17 mouse cellular contexts compared by ENCODE assay signal in genomic region chr14:103850071-103850845, GRCm38 (mm10). TPM values are rescaled to one million over a fixed set of nuclear protein-coding genes. Genes with fewer than 3 reads are reported as not detected.
DNase-seq lines count a peak whose midpoint lies in the region; ATAC-seq lines count a peak whose summit lies in the region.
"Had no signal": no experiment of that assay in that cellular context is flagged by ENCODE, and none has a peak within 500 bp of the region (broad histone marks: within the 10 kb centered on the region; RNA-seq: fewer than 3 reads in every experiment).

No protein-coding gene starts in this region.

- no peaks in the 10 kb centered on the region for H3K27me3 ChIP-seq in hindbrain, embryonic 13.5 days
- H3K27me3 ChIP-seq in hindbrain, embryonic 10.5 days (ENCODE audit: insufficient read depth, poor library complexity, severe bottlenecking), result 0 out of 2 replicates have a peak, but pooled peaks cover 3% of the 10 kb centered on the region
- no peaks in the 10 kb centered on the region for H3K27me3 ChIP-seq in forebrain, embryonic 13.5 days
- H3K27me3 ChIP-seq: heart, embryonic 15.5 days; liver, embryonic 15.5 days; neural tube, embryonic 15.5 days had no signal

- H3K36me3 ChIP-seq in hindbrain, embryonic 13.5 days, result no peaks in the 10 kb centered on the region
- no peaks in the 10 kb centered on the region for H3K36me3 ChIP-seq in hindbrain, embryonic 10.5 days
- H3K36me3 ChIP-seq in forebrain, embryonic 13.5 days (ENCODE audit: poor library complexity, severe bottlenecking), result no peaks in the 10 kb centered on the region
- H3K36me3 ChIP-seq: heart, embryonic 15.5 days; liver, embryonic 15.5 days; neural tube, embryonic 15.5 days had no signal

- H3K4me3 ChIP-seq in hindbrain, embryonic 13.5 days, result no peak overlapping the region
- no peak overlapping the region for H3K4me3 ChIP-seq in hindbrain, embryonic 10.5 days
- no peak overlapping the region for H3K4me3 ChIP-seq in forebrain, embryonic 13.5 days
- H3K4me3 ChIP-seq: heart, embryonic 15.5 days; liver, embryonic 15.5 days; neural tube, embryonic 15.5 days had no signal

- no peak overlapping the region for H3K9ac ChIP-seq in hindbrain, embryonic 13.5 days
- H3K9ac ChIP-seq in forebrain, embryonic 13.5 days, result no peak overlapping the region
- H3K9ac ChIP-seq: heart, embryonic 15.5 days; hindbrain, embryonic 14.5 days; liver, embryonic 15.5 days; neural tube, embryonic 15.5 days had no signal

- no peak for DNase-seq in hindbrain, embryonic 10.5 days (ENCODE audit: low spot score)
- peak; percentile 31 for DNase-seq in CD4-positive, CD25-positive, alpha-beta regulatory T cell, adult 2 months (ENCODE audit: low read depth, low spot score)
- no peak for DNase-seq in liver
- no peak for DNase-seq in cerebellum, adult 9-11 months
- DNase-seq: adrenal gland, postnatal 14 days; cerebellum, adult 8-10 months; heart, adult 18-20 months; lung, postnatal 10 days; retina, postnatal 1 day; thymus, postnatal 36 days had no signal

- H3K4me1 ChIP-seq in hindbrain, embryonic 13.5 days (replicated peaks), result no peaks in the 10 kb centered on the region
- H3K4me1 ChIP-seq in hindbrain, embryonic 10.5 days (replicated peaks), result peaks cover 6% of the 10 kb centered on the region; the same call in 1 of the 2 replicates
- no peaks in the 10 kb centered on the region for H3K4me1 ChIP-seq in forebrain, embryonic 13.5 days
- H3K4me1 ChIP-seq: heart, embryonic 15.5 days; liver, embryonic 15.5 days; neural tube, embryonic 15.5 days had no signal

- WGBS in hindbrain, embryonic 13.5 days, result 57% methylated on average over 7 of the region's 7 CpGs
- 68% methylated on average over 7 of the region's 7 CpGs for WGBS in hindbrain, embryonic 10.5 days
- 58% methylated on average over 7 of the region's 7 CpGs for WGBS in forebrain, embryonic 13.5 days

- no peak overlapping the region for H3K27ac ChIP-seq in hindbrain, embryonic 13.5 days
- H3K27ac ChIP-seq in hindbrain, embryonic 10.5 days, result no peak overlapping the region
- H3K27ac ChIP-seq in forebrain, embryonic 13.5 days, result no peak overlapping the region
- H3K27ac ChIP-seq: heart, embryonic 15.5 days; hindbrain, embryonic 14.5 days; liver, embryonic 15.5 days; neural tube, embryonic 15.5 days had no signal

- H3K4me2 ChIP-seq in hindbrain, embryonic 13.5 days, result no peak overlapping the region
- no peak overlapping the region for H3K4me2 ChIP-seq in forebrain, embryonic 13.5 days
- H3K4me2 ChIP-seq: heart, embryonic 15.5 days; hindbrain, embryonic 14.5 days; liver, embryonic 15.5 days; neural tube, embryonic 15.5 days had no signal

- H3K9me3 ChIP-seq in hindbrain, embryonic 13.5 days, result no peaks in the 10 kb centered on the region
- no peaks in the 10 kb centered on the region; the same call in 1 of the 2 replicates for H3K9me3 ChIP-seq in hindbrain, embryonic 10.5 days
- no peaks in the 10 kb centered on the region for H3K9me3 ChIP-seq in forebrain, embryonic 13.5 days (replicated peaks)
- H3K9me3 ChIP-seq: heart, embryonic 15.5 days; liver, embryonic 15.5 days; neural tube, embryonic 15.5 days had no signal

- 0 out of 2 replicates have a peak, but pooled peaks have one; percentile 13 for ATAC-seq in hindbrain, embryonic 13.5 days (ENCODE audit: low FRiP score)
- peak; percentile 33; the same call in 1 of the 2 replicates for ATAC-seq in forebrain, embryonic 13.5 days
- peak; percentile 86 for ATAC-seq in megakaryocyte, adult 5-6 weeks (ENCODE audit: poor library complexity, severe bottlenecking)

RNA-seq across cellular contexts. Expression of gene Ednrb, which starts 6.1 kb away (rescaled TPM):
- polyA plus RNA-seq in hindbrain, embryonic 13.5 days (2015; fragmentation: Nextera tagmentation; extraction: Ambion mirVana), result 134 and 147 TPM in 2 replicates
- 76.5 and 105 TPM in 2 replicates for polyA plus RNA-seq in hindbrain, embryonic 10.5 days (2016; fragmentation: Nextera tagmentation; extraction: Ambion mirVana)
- 61.9 and 66.5 TPM in 2 replicates for polyA plus RNA-seq in forebrain, embryonic 13.5 days (2015; fragmentation: Nextera tagmentation; extraction: Ambion mirVana)
- 3.1 and 4.8 TPM in 2 replicates for total RNA-seq in megakaryocyte, adult 5-6 weeks (2015)
- total RNA-seq in megakaryocyte, adult 5-6 weeks (2017), result 2.8 and 4.1 TPM in 2 replicates

Comparison
In these comparisons a context has a peak if more than half of its experiments do, and no peak if none do; other contexts are left out.
1. ATAC-seq: peak in every context shown above with its lines; median percentile 86 in megakaryocyte, adult 5-6 weeks; 33 in forebrain, embryonic 13.5 days; 13 in hindbrain, embryonic 13.5 days.